ENCODE assay signal across 10 mouse cellular contexts in genomic region chr10:70717025-70717424, GRCm38 (mm10).
A peak's percentile ranks its signal among the peaks of the same experiment; 100 is the strongest.
DNase-seq lines count a peak whose midpoint lies in the region; ATAC-seq and TF ChIP-seq lines count a peak whose summit lies in the region.
"Had no signal": no experiment of that assay in that cellular context is flagged by ENCODE, and none has a peak within 500 bp of the region (broad histone marks: within the 10 kb centered on the region; RNA-seq: fewer than 3 reads in every experiment).

No protein-coding gene starts in this region.

- H3K27me3 ChIP-seq in liver, adult 2 months (ENCODE audit: control insufficient read depth, insufficient read depth, low read length): no peaks in the 10 kb centered on the region
- no peaks in the 10 kb centered on the region for H3K27me3 ChIP-seq in embryonic facial prominence, embryonic 15.5 days
- no peaks in the 10 kb centered on the region for H3K27me3 ChIP-seq in heart, embryonic 12.5 days (replicated peaks)
- no peaks in the 10 kb centered on the region for H3K27me3 ChIP-seq in midbrain, embryonic 12.5 days
- H3K27me3 ChIP-seq: liver, embryonic 15.5 days; Patski had no signal

- no peaks in the 10 kb centered on the region for H3K79me2 ChIP-seq in liver, adult 2 months (ENCODE audit: control insufficient read depth, insufficient read depth, low read length)

- H3K9ac ChIP-seq in liver, adult 2 months (ENCODE audit: low read depth, low read length): no peak overlapping the region
- no peak overlapping the region for H3K9ac ChIP-seq in embryonic facial prominence, embryonic 15.5 days
- no peak overlapping the region for H3K9ac ChIP-seq in heart, embryonic 12.5 days
- no peak overlapping the region for H3K9ac ChIP-seq in midbrain, embryonic 12.5 days (replicated peaks)
- H3K9ac ChIP-seq: liver, embryonic 15.5 days had no signal

- H3K4me3 ChIP-seq in liver, adult 2 months (ENCODE audit: insufficient read depth, low read depth, low read length): no peak overlapping the region
- H3K4me3 ChIP-seq in embryonic facial prominence, embryonic 15.5 days (replicated peaks): no peak overlapping the region
- H3K4me3 ChIP-seq in heart, embryonic 12.5 days: peak overlapping the region; percentile 20; the same call in 1 of the 2 replicates
- H3K4me3 ChIP-seq in midbrain, embryonic 12.5 days: no peak overlapping the region
- H3K4me3 ChIP-seq: liver, embryonic 15.5 days had no signal

- H3K27ac ChIP-seq in liver, adult 2 months (replicated peaks; ENCODE audit: insufficient read depth, low read depth, low read length): no peak overlapping the region
- H3K27ac ChIP-seq in embryonic facial prominence, embryonic 15.5 days (replicated peaks): peak overlapping the region; percentile 75
- no peak overlapping the region for H3K27ac ChIP-seq in heart, embryonic 12.5 days (ENCODE audit: poor library complexity, severe bottlenecking)
- peak overlapping the region; percentile 35; the same call in 1 of the 2 replicates for H3K27ac ChIP-seq in midbrain, embryonic 12.5 days (replicated peaks)
- H3K27ac ChIP-seq: liver, embryonic 15.5 days had no signal

- H3K4me1 ChIP-seq in liver, adult 2 months (ENCODE audit: control insufficient read depth, insufficient read depth, low read length): no peaks in the 10 kb centered on the region
- H3K4me1 ChIP-seq in embryonic facial prominence, embryonic 15.5 days: peaks cover 6% of the 10 kb centered on the region
- H3K4me1 ChIP-seq in heart, embryonic 12.5 days (replicated peaks): peaks cover 7% of the 10 kb centered on the region
- peaks cover 9% of the 10 kb centered on the region for H3K4me1 ChIP-seq in midbrain, embryonic 12.5 days
- H3K4me1 ChIP-seq: liver, embryonic 15.5 days had no signal

- ATAC-seq in embryonic facial prominence, embryonic 15.5 days (ENCODE audit: insufficient number of reproducible peaks, low FRiP score, low TSS enrichment, low read depth): peak; percentile 60
- ATAC-seq in heart, embryonic 12.5 days (ENCODE audit: insufficient number of reproducible peaks, low FRiP score): no peak
- ATAC-seq in midbrain, embryonic 12.5 days (ENCODE audit: low FRiP score, low read depth): 0 out of 2 replicates have a peak, but pooled peaks have one; percentile 19
- ATAC-seq: Patski had no signal

- H3K4me2 ChIP-seq in embryonic facial prominence, embryonic 15.5 days (replicated peaks): 0 out of 2 replicates have a peak overlapping the region, but pooled peaks have one; percentile 8
- peak overlapping the region; percentile 52 for H3K4me2 ChIP-seq in heart, embryonic 12.5 days
- peak overlapping the region; percentile 19; the same call in 1 of the 2 replicates for H3K4me2 ChIP-seq in midbrain, embryonic 12.5 days (replicated peaks)
- H3K4me2 ChIP-seq: liver, embryonic 15.5 days had no signal

- no peaks in the 10 kb centered on the region for H3K9me3 ChIP-seq in embryonic facial prominence, embryonic 15.5 days (replicated peaks)
- no peaks in the 10 kb centered on the region for H3K9me3 ChIP-seq in heart, embryonic 12.5 days (replicated peaks)
- no peaks in the 10 kb centered on the region for H3K9me3 ChIP-seq in midbrain, embryonic 12.5 days
- H3K9me3 ChIP-seq: liver, embryonic 15.5 days had no signal

- no peaks in the 10 kb centered on the region for H3K36me3 ChIP-seq in liver, adult 2 months (ENCODE audit: control insufficient read depth, insufficient read depth, low read length)
- H3K36me3 ChIP-seq in embryonic facial prominence, embryonic 15.5 days: no peaks in the 10 kb centered on the region
- H3K36me3 ChIP-seq in heart, embryonic 12.5 days: no peaks in the 10 kb centered on the region
- H3K36me3 ChIP-seq in midbrain, embryonic 12.5 days: no peaks in the 10 kb centered on the region
- H3K36me3 ChIP-seq: liver, embryonic 15.5 days had no signal

- no peak for TF ChIP-seq POLR2A in liver, adult 2 months (IDR thresholded peaks at IDR 0.05; ENCODE audit: extremely low read depth, insufficient read depth, low read length)

- TF ChIP-seq CTCF in liver, adult 2 months (IDR thresholded peaks at IDR 0.05; ENCODE audit: low read depth, low read length): no peak

- 22% methylated on average over 6 of the region's 6 CpGs for WGBS in liver, adult 2 months
- WGBS in embryonic facial prominence, embryonic 15.5 days: 9% methylated on average over 6 of the region's 6 CpGs
- WGBS in heart, embryonic 12.5 days: 12% methylated on average over 6 of the region's 6 CpGs
- 13% methylated on average over 6 of the region's 6 CpGs for WGBS in midbrain, embryonic 12.5 days

- DNase-seq in liver, adult 2 months (ENCODE audit: extremely low read depth, low read depth, low spot score): peak; percentile 0
- no peak for DNase-seq in liver
- peak; percentile 65 to 89 for DNase-seq in layer of hippocampus, postnatal 14 days (ENCODE audit: low spot score in 2 of 2)
- DNase-seq in telencephalon, adult 2 months (ENCODE audit: low read depth, low spot score): peak; percentile 93
- DNase-seq in spleen, adult 18-20 months: no peak

Comparison
In these comparisons a context has a peak if more than half of its experiments do, and no peak if none do; other contexts are left out.
1. DNase-seq: peak in liver, adult 2 months (single experiment), layer of hippocampus, postnatal 14 days (2 of 2) and telencephalon, adult 2 months (single experiment); none in liver (single experiment) and spleen, adult 18-20 months (0 of 2).
2. H3K27ac ChIP-seq: peak in embryonic facial prominence, embryonic 15.5 days (single experiment) and midbrain, embryonic 12.5 days (single experiment); none in liver, adult 2 months (single experiment) and heart, embryonic 12.5 days (single experiment).
3. Peak in every context shown above with its lines, with median percentiles within 50 percentile points of each other: H3K4me2 ChIP-seq.